In the genomic region with DNA sequence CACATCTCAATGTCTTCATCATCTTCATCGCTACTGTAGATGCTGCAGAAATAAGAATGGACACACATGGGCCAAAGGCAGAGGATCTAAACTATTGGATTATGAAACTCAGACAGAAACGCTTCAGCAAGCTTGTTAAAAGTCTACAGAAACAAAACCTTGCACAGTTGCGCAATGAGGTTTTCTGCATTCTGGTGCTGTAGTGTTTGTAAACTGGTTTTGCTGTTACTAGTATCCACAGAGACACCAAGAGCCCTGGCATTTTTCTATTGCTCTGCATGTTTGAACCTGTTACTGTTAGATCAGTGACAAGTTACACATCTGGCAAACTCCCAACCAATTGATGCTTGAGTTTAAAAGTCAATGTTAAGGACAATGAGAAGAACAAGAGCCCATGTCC, we compare ENCODE assay signal across 25 mouse cellular contexts. TPM values are rescaled to one million over a fixed set of nuclear protein-coding genes. Genes with fewer than 3 reads are reported as not detected.
DNase-seq lines count a peak whose midpoint lies in the region; ATAC-seq and TF ChIP-seq lines count a peak whose summit lies in the region.
"Had no signal": no experiment of that assay in that cellular context is flagged by ENCODE, and none has a peak within 500 bp of the region (broad histone marks: within the 10 kb centered on the region; RNA-seq: fewer than 3 reads in every experiment).

No protein-coding gene starts in this region.

- TF ChIP-seq EP300 in liver, postnatal 0 days (IDR thresholded peaks at IDR 0.05; ENCODE audit: low read depth) = no peak

- no peaks in the 10 kb centered on the region; the same call in 1 of the 2 replicates for H3K36me3 ChIP-seq in liver, embryonic 11.5 days (ENCODE audit: control insufficient read depth, insufficient read depth, low read length)
- H3K36me3 ChIP-seq in liver, embryonic 12.5 days = peaks cover 35% of the 10 kb centered on the region
- peaks cover 70% of the 10 kb centered on the region for H3K36me3 ChIP-seq in G1E (replicated peaks)
- H3K36me3 ChIP-seq in liver, postnatal 0 days (replicated peaks; ENCODE audit: insufficient read depth, low read length) = no peaks in the 10 kb centered on the region
- H3K36me3 ChIP-seq: embryonic facial prominence, embryonic 15.5 days; heart, embryonic 12.5 days had no signal

- no peak overlapping the region for H3K27ac ChIP-seq in liver, embryonic 11.5 days (ENCODE audit: low read depth, low read length)
- no peak overlapping the region for H3K27ac ChIP-seq in liver, embryonic 12.5 days
- no peak overlapping the region for H3K27ac ChIP-seq in liver, postnatal 0 days (ENCODE audit: low read depth)
- H3K27ac ChIP-seq: embryonic facial prominence, embryonic 15.5 days; forebrain, embryonic 12.5 days; heart, adult 2 months; hindbrain, embryonic 14.5 days; liver, embryonic 14.5 days; midbrain, embryonic 13.5 days had no signal

- ATAC-seq in liver, embryonic 11.5 days (replicated peaks; ENCODE audit: low FRiP score) = no peak
- ATAC-seq in liver, embryonic 12.5 days = no peak
- no peak for ATAC-seq in G1E (ENCODE audit: extremely low read depth, insufficient number of reproducible peaks, low FRiP score, poor library complexity, severe bottlenecking)
- no peak for ATAC-seq in liver, postnatal 0 days
- ATAC-seq: intestine, postnatal 0 days; midbrain, embryonic 13.5 days had no signal

- H3K4me1 ChIP-seq in liver, embryonic 11.5 days (replicated peaks; ENCODE audit: control insufficient read depth, insufficient read depth, low read length) = peaks cover 16% of the 10 kb centered on the region
- peaks cover 51% of the 10 kb centered on the region for H3K4me1 ChIP-seq in liver, embryonic 12.5 days
- peaks cover 59% of the 10 kb centered on the region for H3K4me1 ChIP-seq in G1E (ENCODE audit: insufficient read depth, low read depth, low read length)
- H3K4me1 ChIP-seq in liver, postnatal 0 days (ENCODE audit: insufficient read depth) = peaks cover 29% of the 10 kb centered on the region; the same call in 1 of the 2 replicates

- no peaks in the 10 kb centered on the region for H3K9me3 ChIP-seq in liver, embryonic 11.5 days (ENCODE audit: control insufficient read depth, low read length)
- no peaks in the 10 kb centered on the region for H3K9me3 ChIP-seq in liver, embryonic 12.5 days (replicated peaks)
- no peaks in the 10 kb centered on the region for H3K9me3 ChIP-seq in G1E (replicated peaks)
- H3K9me3 ChIP-seq in liver, postnatal 0 days (ENCODE audit: low read length) = no peaks in the 10 kb centered on the region
- H3K9me3 ChIP-seq: embryonic facial prominence, embryonic 15.5 days; forebrain, embryonic 12.5 days; heart, embryonic 12.5 days; megakaryocyte, embryonic 14.5 days; midbrain, embryonic 13.5 days had no signal

- H3K4me3 ChIP-seq in liver, embryonic 11.5 days (ENCODE audit: low read depth, low read length) = no peak overlapping the region
- H3K4me3 ChIP-seq in liver, embryonic 12.5 days = no peak overlapping the region
- peak overlapping the region; percentile 25; the same call in 1 of the 2 replicates for H3K4me3 ChIP-seq in G1E (ENCODE audit: low read depth, low read length)
- H3K4me3 ChIP-seq in liver, postnatal 0 days (ENCODE audit: low read depth, low read length) = no peak overlapping the region
- H3K4me3 ChIP-seq: embryonic facial prominence, embryonic 15.5 days; forebrain, embryonic 12.5 days; heart, adult 2 months; heart, embryonic 12.5 days; midbrain, embryonic 13.5 days had no signal

- 86% methylated on average over 3 of the region's 3 CpGs for WGBS in liver, embryonic 11.5 days
- 68% methylated on average over 3 of the region's 3 CpGs for WGBS in liver, embryonic 12.5 days (ENCODE audit: insufficient replicate concordance)
- 63% methylated on average over 3 of the region's 3 CpGs for WGBS in liver, postnatal 0 days (ENCODE audit: insufficient replicate concordance)

- DNase-seq in liver, embryonic 11.5 days (ENCODE audit: low spot score) = no peak
- DNase-seq in 416B (ENCODE audit: low read depth) = peak; percentile 66
- DNase-seq in G1E (ENCODE audit: low spot score) = no peak
- no peak for DNase-seq in liver, postnatal 0 days
- DNase-seq in embryo, embryonic 11 days = no peak
- no peak for DNase-seq in urinary bladder, postnatal 36 days (ENCODE audit: low spot score in 2 of 2)
- DNase-seq: adrenal gland, postnatal 14 days; cerebellum, adult 11 months; cerebellum, adult 9-10 months; gastrocnemius, postnatal 25 days; heart, adult 2 months; kidney, adult 9 months; kidney, postnatal 10 days; thymus, adult 2 months; thymus, postnatal 36 days had no signal

- peaks cover 8% of the 10 kb centered on the region for H3K27me3 ChIP-seq in liver, embryonic 11.5 days (replicated peaks; ENCODE audit: control insufficient read depth, insufficient read depth, low read length)
- peaks cover 10% of the 10 kb centered on the region; the same call in 1 of the 2 replicates for H3K27me3 ChIP-seq in liver, embryonic 12.5 days (replicated peaks)
- H3K27me3 ChIP-seq in G1E (ENCODE audit: insufficient read depth, low read length) = no peaks in the 10 kb centered on the region
- H3K27me3 ChIP-seq in liver, postnatal 0 days (ENCODE audit: insufficient read depth, low read length) = peaks cover 11% of the 10 kb centered on the region; the same call in 1 of the 2 replicates
- H3K27me3 ChIP-seq: CH12.LX had no signal

- no peak overlapping the region for H3K9ac ChIP-seq in liver, embryonic 11.5 days (ENCODE audit: low read depth, low read length)
- no peak overlapping the region for H3K9ac ChIP-seq in liver, embryonic 12.5 days
- no peak overlapping the region for H3K9ac ChIP-seq in liver, postnatal 0 days (replicated peaks)
- H3K9ac ChIP-seq: embryonic facial prominence, embryonic 15.5 days; forebrain, embryonic 12.5 days; heart, embryonic 12.5 days; hindbrain, embryonic 14.5 days; liver, embryonic 14.5 days; midbrain, embryonic 13.5 days had no signal

- 0 out of 2 replicates have a peak overlapping the region, but pooled peaks have one; percentile 23 for H3K4me2 ChIP-seq in liver, embryonic 11.5 days
- no peak overlapping the region for H3K4me2 ChIP-seq in liver, embryonic 12.5 days
- H3K4me2 ChIP-seq in liver, postnatal 0 days (ENCODE audit: low read depth, low read length) = peak overlapping the region; percentile 13; the same call in 1 of the 2 replicates
- H3K4me2 ChIP-seq: embryonic facial prominence, embryonic 15.5 days; forebrain, embryonic 12.5 days; heart, embryonic 12.5 days; hindbrain, embryonic 14.5 days; midbrain, embryonic 13.5 days had no signal

- TF ChIP-seq CTCF in G1E (IDR thresholded peaks at IDR 0.05; ENCODE audit: low read depth, low read length) = no peak
- TF ChIP-seq CTCF in liver, postnatal 0 days (IDR thresholded peaks at IDR 0.05; ENCODE audit: low read depth) = no peak

RNA-seq across cellular contexts. Expression of gene Myb, which starts 4.4 kb away (rescaled TPM):
- 40.3 and 42.3 TPM in 2 replicates for polyA plus RNA-seq in liver, embryonic 11.5 days (2014; fragmentation: Nextera tagmentation; extraction: Ambion mirVana)
- polyA plus RNA-seq in liver, embryonic 12.5 days (2016; fragmentation: Nextera tagmentation; extraction: Ambion mirVana) = 24.3 and 24.7 TPM in 2 replicates
- total RNA-seq in G1E (2014; fragmentation: Nextera tagmentation) = 399 and 427 TPM in 2 replicates
- 258 and 268 TPM in 2 replicates for total RNA-seq in G1E (2017)
- polyA plus RNA-seq in G1E (2012) = 40.0 and 49.3 TPM in 2 replicates
- 10.0 and 11.1 TPM in 2 replicates for polyA plus RNA-seq in liver, postnatal 0 days (2015; fragmentation: Nextera tagmentation; extraction: Ambion mirVana)
- total RNA-seq: heart, adult 2 months had no signal
